18 mouse cellular contexts compared by ENCODE assay signal in the genomic region with DNA sequence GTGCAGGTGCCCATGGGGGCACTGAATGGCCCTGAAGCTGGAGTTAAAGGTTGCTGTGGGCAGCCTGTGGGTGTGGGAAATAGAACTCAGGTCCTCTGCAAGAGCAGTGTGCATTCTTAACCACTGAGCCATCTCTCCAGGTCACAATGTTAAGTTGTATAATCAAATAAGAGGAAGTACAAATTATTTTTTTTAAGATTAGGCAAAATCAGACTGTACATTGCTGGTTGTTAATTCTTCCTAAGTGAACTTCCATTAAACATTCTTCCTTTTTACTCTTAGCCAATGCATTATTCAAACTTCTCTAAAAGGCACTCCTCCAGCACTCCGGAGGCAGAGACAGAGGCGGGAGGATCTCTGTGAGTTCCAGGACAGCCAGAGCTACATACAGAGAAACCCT.
"Had no signal": no experiment of that assay in that cellular context is flagged by ENCODE, and none has a peak within 500 bp of the region (broad histone marks: within the 10 kb centered on the region; RNA-seq: fewer than 3 reads in every experiment).

No protein-coding gene starts in this region.

- H3K27ac ChIP-seq: kidney, embryonic 15.5 days; left cerebral cortex, adult 2 months; liver, embryonic 13.5 days; neural tube, embryonic 12.5 days; neural tube, embryonic 15.5 days; stomach, embryonic 15.5 days had no signal

- H3K4me3 ChIP-seq: kidney, embryonic 15.5 days; left cerebral cortex, adult 2 months; liver, embryonic 13.5 days; neural tube, embryonic 12.5 days; neural tube, embryonic 15.5 days; stomach, embryonic 15.5 days had no signal

- ATAC-seq: intestine, postnatal 0 days had no signal

- H3K27me3 ChIP-seq: liver, embryonic 13.5 days; neural tube, embryonic 12.5 days; neural tube, embryonic 15.5 days; stomach, embryonic 15.5 days had no signal

- H3K4me1 ChIP-seq: kidney, embryonic 15.5 days; neural tube, embryonic 12.5 days; neural tube, embryonic 15.5 days; stomach, embryonic 15.5 days had no signal

- DNase-seq: kidney, adult 8-10 months; kidney, postnatal 36 days; layer of hippocampus, postnatal 36 days; liver, embryonic 13.5 days; lung, adult 2 months; lung, postnatal 14 days; lung, postnatal 4 days; midbrain, embryonic 14.5 days; retina, postnatal 1 day; right cerebral cortex, postnatal 25 days; spleen, adult 18-20 months; thymus, postnatal 25 days had no signal

- H3K36me3 ChIP-seq: kidney, embryonic 15.5 days; liver, embryonic 13.5 days; neural tube, embryonic 12.5 days; neural tube, embryonic 15.5 days; stomach, embryonic 15.5 days had no signal
